Mouse (Mus musculus): ENCODE measurements at regions not wholly inside any gene's neighbourhood (a gene's known extent, or its start where the extent isn't known, plus 50 kb on each side); places are given as distances from the start of the nearest gene placed in this dataset.

GRCm38 (mm10) chr4:154726636-154727045, 59.0 kb upstream of the Actrt2 start:
- Histone ChIP-seq H3K9me3 (ENCODE audit: control insufficient read depth, low read length) (no peaks in the 10 kb centered on the region), H3K27ac (no peak overlapping the region), H3K36me3 (replicated peaks; ENCODE audit: control insufficient read depth, insufficient read depth, low read depth) (no peaks in the 10 kb centered on the region), H3K27me3 (ENCODE audit: control insufficient read depth, insufficient read depth, low read length) (no peaks in the 10 kb centered on the region), H3K9ac (replicated peaks) (no peak overlapping the region), H3K4me2 (ENCODE audit: low read depth) (no peak overlapping the region), H3K4me1 (replicated peaks; ENCODE audit: control insufficient read depth in 2 of 2, insufficient read depth in 2 of 2, low read length in 1 of 2) (no peaks in the 10 kb centered on the region), H3K4me3 (ENCODE audit: insufficient read depth in 1 of 2, low read depth in 2 of 2, low read length in 2 of 2) (no peak overlapping the region)
- no peak for DNase-seq (ENCODE audit: low read depth in 3 of 3, low spot score in 3 of 3)
- WGBS (ENCODE audit: insufficient replicate concordance): 16% methylated on average over 3 of the region's 3 CpGs
- TF ChIP-seq CTCF (IDR thresholded peaks at IDR 0.05; ENCODE audit: low read depth) (no peak), EP300 (IDR thresholded peaks at IDR 0.05; ENCODE audit: low read depth) (no peak)
- ATAC-seq (ENCODE audit: insufficient read depth): no peak

GRCm38 (mm10) chr4:154727945-154728344, 60.3 kb upstream of the Actrt2 start:
- 60% methylated on average over 7 of the region's 7 CpGs for WGBS (ENCODE audit: insufficient replicate concordance)
- no peaks in the 10 kb centered on the region for H3K27me3 ChIP-seq (ENCODE audit: control insufficient read depth, insufficient read depth, low read length)
- H3K36me3 ChIP-seq (replicated peaks; ENCODE audit: control insufficient read depth, insufficient read depth, low read depth): no peaks in the 10 kb centered on the region
- ATAC-seq (ENCODE audit: insufficient read depth) (no peak), DNase-seq (ENCODE audit: low read depth in 3 of 3, low spot score in 3 of 3) (no peak)
- H3K4me3 ChIP-seq (ENCODE audit: insufficient read depth in 1 of 2, low read depth in 2 of 2, low read length in 2 of 2): no peak overlapping the region
- H3K27ac ChIP-seq: no peak overlapping the region
- no peaks in the 10 kb centered on the region for H3K9me3 ChIP-seq (ENCODE audit: control insufficient read depth, low read length)
- H3K4me1 ChIP-seq (replicated peaks; ENCODE audit: control insufficient read depth in 2 of 2, insufficient read depth in 2 of 2, low read length in 1 of 2): no peaks in the 10 kb centered on the region
- H3K9ac ChIP-seq (replicated peaks): no peak overlapping the region
- no peak for TF ChIP-seq EP300 (IDR thresholded peaks at IDR 0.05; ENCODE audit: low read depth)
- no peak for TF ChIP-seq CTCF (IDR thresholded peaks at IDR 0.05; ENCODE audit: low read depth)
- H3K4me2 ChIP-seq (ENCODE audit: low read depth): no peak overlapping the region

- H3K4me1 ChIP-seq (replicated peaks; ENCODE audit: control insufficient read depth in 2 of 2, insufficient read depth in 2 of 2, low read length in 1 of 2): no peaks in the 10 kb centered on the region
- no peaks in the 10 kb centered on the region for H3K36me3 ChIP-seq (replicated peaks; ENCODE audit: control insufficient read depth, insufficient read depth, low read depth)
- H3K4me2 ChIP-seq (ENCODE audit: low read depth): no peak overlapping the region
- H3K27ac ChIP-seq: no peak overlapping the region
- DNase-seq (ENCODE audit: low read depth in 3 of 3, low spot score in 3 of 3) (no peak), ATAC-seq (ENCODE audit: insufficient read depth) (no peak)
- H3K27me3 ChIP-seq (ENCODE audit: control insufficient read depth, insufficient read depth, low read length): no peaks in the 10 kb centered on the region
- TF ChIP-seq CTCF (IDR thresholded peaks at IDR 0.05; ENCODE audit: low read depth) (no peak), EP300 (IDR thresholded peaks at IDR 0.05; ENCODE audit: low read depth) (no peak)
- H3K9ac ChIP-seq (replicated peaks): no peak overlapping the region
- H3K4me3 ChIP-seq (ENCODE audit: insufficient read depth in 1 of 2, low read depth in 2 of 2, low read length in 2 of 2): no peak overlapping the region
- H3K9me3 ChIP-seq (ENCODE audit: control insufficient read depth, low read length): no peaks in the 10 kb centered on the region
- 68% methylated on average over 5 of the region's 5 CpGs for WGBS (ENCODE audit: insufficient replicate concordance)
Measured at GRCm38 (mm10) chr4:154730646-154731045, 63.0 kb upstream of the Actrt2 start.

- H3K27ac ChIP-seq: no peak overlapping the region
- TF ChIP-seq EP300 (IDR thresholded peaks at IDR 0.05; ENCODE audit: low read depth) (no peak), CTCF (IDR thresholded peaks at IDR 0.05; ENCODE audit: low read depth) (no peak)
Measured at GRCm38 (mm10) chr4:154731345-154731744, 63.7 kb upstream of the Actrt2 start.

GRCm38 (mm10) chr4:154736071-154736470, 68.4 kb upstream of the Actrt2 start:
- Histone ChIP-seq H3K4me3 (ENCODE audit: insufficient read depth in 1 of 2, low read depth in 2 of 2, low read length in 2 of 2) (no peak overlapping the region), H3K4me1 (replicated peaks; ENCODE audit: control insufficient read depth in 2 of 2, insufficient read depth in 2 of 2, low read length in 1 of 2) (no peaks in the 10 kb centered on the region), H3K9ac (replicated peaks) (no peak overlapping the region), H3K27ac (no peak overlapping the region), H3K27me3 (ENCODE audit: control insufficient read depth, insufficient read depth, low read length) (no peaks in the 10 kb centered on the region), H3K4me2 (ENCODE audit: low read depth) (no peak overlapping the region), H3K36me3 (replicated peaks; ENCODE audit: control insufficient read depth, insufficient read depth, low read depth) (no peaks in the 10 kb centered on the region), H3K9me3 (ENCODE audit: control insufficient read depth, low read length) (no peaks in the 10 kb centered on the region)
- ATAC-seq (ENCODE audit: insufficient read depth) (no peak), DNase-seq (ENCODE audit: low read depth in 3 of 3, low spot score in 3 of 3) (no peak)
- TF ChIP-seq CTCF (IDR thresholded peaks at IDR 0.05; ENCODE audit: low read depth) (no peak), EP300 (IDR thresholded peaks at IDR 0.05; ENCODE audit: low read depth) (no peak)
- WGBS (ENCODE audit: insufficient replicate concordance): 50% methylated on average over 6 of the region's 6 CpGs

More at GRCm38 (mm10) chr4:154731345-154731744, 63.7 kb upstream of the Actrt2 start:
- DNase-seq (ENCODE audit: low read depth in 3 of 3, low spot score in 3 of 3): no peak
- no peaks in the 10 kb centered on the region for H3K9me3 ChIP-seq (ENCODE audit: control insufficient read depth, low read length)
- no peaks in the 10 kb centered on the region for H3K27me3 ChIP-seq (ENCODE audit: control insufficient read depth, insufficient read depth, low read length)
- 63% methylated on average over 15 of the region's 15 CpGs for WGBS (ENCODE audit: insufficient replicate concordance)
- no peaks in the 10 kb centered on the region for H3K36me3 ChIP-seq (replicated peaks; ENCODE audit: control insufficient read depth, insufficient read depth, low read depth)
- no peak overlapping the region for H3K4me2 ChIP-seq (ENCODE audit: low read depth)
- no peak overlapping the region for H3K4me3 ChIP-seq (ENCODE audit: insufficient read depth in 1 of 2, low read depth in 2 of 2, low read length in 2 of 2)
- no peaks in the 10 kb centered on the region for H3K4me1 ChIP-seq (replicated peaks; ENCODE audit: control insufficient read depth in 2 of 2, insufficient read depth in 2 of 2, low read length in 1 of 2)
- no peak overlapping the region for H3K9ac ChIP-seq (replicated peaks)
- no peak for ATAC-seq (ENCODE audit: insufficient read depth)

Data from liver, embryonic 14.5 days (tissue).